Mouse (Mus musculus) hindbrain, embryonic 16.5 days (tissue): ENCODE measurements around the gene Fam24b. TPM values are rescaled to one million over a fixed set of nuclear protein-coding genes. Genes with fewer than 3 reads are reported as not detected.

Source experiments
- ATAC-seq: fragments of 200-750 bp; cut with Nextera tagmentation; 2 replicates; pipeline ENCODE4 v1.8.0; 2017; ENCODE audit warnings: moderate TSS enrichment, moderate library complexity
- H3K27ac ChIP-seq: fragments of 300-500 bp; sonication (generic); 2 replicates; pipeline ENCODE4 v1.5.1; 2014; ENCODE audit warnings: low read depth, mild to moderate bottlenecking, control low read depth, low read length, moderate library complexity
- H3K27me3 ChIP-seq: fragments of 300-500 bp; sonication (generic); replicated peaks from 2 replicates; pipeline ENCODE4 v1.6.1; 2014; ENCODE audit warnings: low read length; ENCODE audit not compliant: control insufficient read depth, insufficient read depth
- H3K36me3 ChIP-seq: fragments of 300-500 bp; sonication (generic); 2 replicates; pipeline ENCODE4 v1.6.1; 2014; ENCODE audit warnings: mild to moderate bottlenecking, low read length, moderate library complexity, mixed read lengths; ENCODE audit not compliant: control insufficient read depth, insufficient read depth
- H3K4me1 ChIP-seq: fragments of 300-500 bp; sonication (generic); 2 replicates; pipeline ENCODE4 v1.6.1; 2014; ENCODE audit warnings: low read depth, low read length; ENCODE audit not compliant: control insufficient read depth, insufficient read depth
- H3K4me2 ChIP-seq: fragments of 300-500 bp; sonication (generic); 2 replicates; pipeline ENCODE4 v1.6.1; 2014; ENCODE audit warnings: mild to moderate bottlenecking, low read length, control low read depth, moderate library complexity
- H3K4me3 ChIP-seq: fragments of 300-500 bp; sonication (generic); 2 replicates; pipeline ENCODE4 v1.5.1; 2014; ENCODE audit warnings: mild to moderate bottlenecking, low read length, control low read depth, moderate library complexity
- H3K9ac ChIP-seq: fragments of 300-500 bp; sonication (generic); 2 replicates; pipeline ENCODE4 v1.6.1; 2014; ENCODE audit warnings: low read depth, mild to moderate bottlenecking, control low read depth, low read length, moderate library complexity
- H3K9me3 ChIP-seq: fragments of 300-500 bp; sonication (generic); 2 replicates; pipeline ENCODE4 v1.6.1; 2014; ENCODE audit warnings: mild to moderate bottlenecking, low read length, moderate library complexity; ENCODE audit not compliant: control insufficient read depth
- WGBS: fragments of 180-500 bp; shearing (Covaris S2); extraction: QIAGEN DNeasy Blood & Tissue Kit; methylation state at CpG from one replicate; pipeline ENCODE4 v1.1.7; 2014; 5-methylcytosine and 5-hydroxymethylcytosine counted together
- polyA plus RNA-seq: library from polyadenylated mRNA; unstranded; fragments of >200 nt; fragmentation: Nextera tagmentation; extraction: Ambion mirVana; gene quantifications from 2 replicates; pipeline ENCODE4 v1.2.1, GENCODE M21; 2015

Fam24b gene
- polyA plus RNA-seq, 1 experiment from 2014 or later = not detected

- no peak overlapping the region for H3K27ac ChIP-seq
- H3K27me3 ChIP-seq = no peaks in the 10 kb centered on the region
- H3K4me3 ChIP-seq = no peak overlapping the region
- H3K4me2 ChIP-seq = no peak overlapping the region
- no peak overlapping the region for H3K9ac ChIP-seq
- WGBS = 83% methylated on average over 5 of the region's 5 CpGs
- H3K4me1 ChIP-seq = no peaks in the 10 kb centered on the region
- no peaks in the 10 kb centered on the region for H3K9me3 ChIP-seq
- no peak for ATAC-seq
- H3K36me3 ChIP-seq = no peaks in the 10 kb centered on the region
Measured at GRCm38 (mm10) chr7:131306733-131307132, 22.6 kb downstream of the Fam24b start.

DNA sequence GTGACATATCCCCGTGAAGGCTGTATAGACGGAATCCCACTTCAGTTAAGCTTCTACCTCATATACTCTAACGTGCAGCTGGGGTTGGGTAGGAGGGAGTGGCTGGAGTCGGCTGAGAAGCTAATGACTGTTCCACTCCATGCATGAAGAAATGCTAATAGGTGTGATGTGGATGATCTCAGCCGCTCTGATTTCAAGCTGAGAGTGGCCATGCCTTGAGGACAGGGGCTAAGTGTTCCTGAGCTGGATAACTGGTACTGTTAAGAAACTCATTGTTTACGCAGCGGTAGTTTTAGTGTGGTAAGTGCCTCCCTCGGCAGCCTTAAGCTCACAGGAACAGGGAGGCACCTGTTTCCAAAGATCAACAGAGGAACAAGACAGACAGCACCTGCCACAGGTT lies 26.0 kb downstream of the Fam24b start:
- no peaks in the 10 kb centered on the region for H3K36me3 ChIP-seq
- WGBS = 80% methylated on average over 8 of the region's 8 CpGs
- H3K9ac ChIP-seq = no peak overlapping the region
- no peak for ATAC-seq
- H3K4me2 ChIP-seq = no peak overlapping the region
- H3K4me3 ChIP-seq = no peak overlapping the region
- no peak overlapping the region for H3K27ac ChIP-seq
- no peaks in the 10 kb centered on the region for H3K9me3 ChIP-seq
- no peaks in the 10 kb centered on the region for H3K27me3 ChIP-seq
- H3K4me1 ChIP-seq = no peaks in the 10 kb centered on the region

GRCm38 (mm10) chr7:131297151-131297550 lies 32.2 kb downstream of the Fam24b start:
- H3K27me3 ChIP-seq = no peaks in the 10 kb centered on the region

More at GRCm38 (mm10) chr7:131297151-131297550, 32.2 kb downstream of the Fam24b start:
- Histone ChIP-seq H3K27ac (no peak overlapping the region), H3K4me2 (no peak overlapping the region), H3K36me3 (no peaks in the 10 kb centered on the region), H3K4me1 (no peaks in the 10 kb centered on the region), H3K4me3 (no peak overlapping the region), H3K9ac (no peak overlapping the region), H3K9me3 (no peaks in the 10 kb centered on the region)
- 81% methylated on average over 8 of the region's 8 CpGs for WGBS
- no peak for ATAC-seq

Other genes with a start within 250 kb of the Fam24b start
- gene 4933402N03Rik, start 183.2 kb downstream of the Fam24b start, polyA plus RNA-seq = not detected in 2 replicates
- 0.03 TPM in 1 of 2 replicates, not detected in the other for gene 5430419D17Rik, start 155.1 kb downstream of the Fam24b start, polyA plus RNA-seq
- not detected in 2 replicates for gene Cuzd1, start 7.2 kb downstream of the Fam24b start, polyA plus RNA-seq
- 0.35 TPM in 1 of 2 replicates, not detected in the other for gene Fam24a, start 4.3 kb upstream of the Fam24b start, polyA plus RNA-seq
- gene 2310057M21Rik, start 33.2 kb upstream of the Fam24b start, polyA plus RNA-seq = 29.0 and 33.9 TPM in 2 replicates
- gene Pstk, start 41.6 kb upstream of the Fam24b start, polyA plus RNA-seq = 51.8 and 57.9 TPM in 2 replicates
- 9.6 and 11.4 TPM in 2 replicates for gene Ikzf5, start 81.0 kb upstream of the Fam24b start, polyA plus RNA-seq
- 101 and 102 TPM in 2 replicates for gene Acadsb, start 81.1 kb upstream of the Fam24b start, polyA plus RNA-seq
- 0.84 and 0.99 TPM in 2 replicates for gene Hmx3, start 213.4 kb upstream of the Fam24b start, polyA plus RNA-seq
- 1.1 and 1.3 TPM in 2 replicates for gene Hmx2, start 219.3 kb upstream of the Fam24b start, polyA plus RNA-seq
- gene Bub3, start 230.7 kb upstream of the Fam24b start, polyA plus RNA-seq = 149 and 162 TPM in 2 replicates